Mouse (Mus musculus): Measurements from ENCODE around the gene Cmbl. TPM values are rescaled to one million over a fixed set of nuclear protein-coding genes. Genes with fewer than 3 reads are reported as not detected.
"Not testable (repeated sequence)": the region's sequence is repeated elsewhere in the genome, so short reads cannot be mapped to it uniquely, and the experiment has no call there.

The Cmbl gene
- polyA plus RNA-seq, 1 experiment, result 9.2 TPM

GRCm38 (mm10) chr15:31573287-31573686 is 8.1 kb downstream of the Cmbl start:
- DNase-seq, result no peak
- TF ChIP-seq POLR2A (IDR thresholded peaks at IDR 0.05; ENCODE audit: control insufficient read depth, extremely low read depth, insufficient read depth, low read length, poor library complexity), result no peak
- TF ChIP-seq CTCF (IDR thresholded peaks at IDR 0.05; ENCODE audit: borderline replicate concordance, control insufficient read depth, extremely low read depth, insufficient read depth, low read length, poor library complexity), result no peak
- Histone ChIP-seq H3K4me3 (ENCODE audit: control insufficient read depth, insufficient read depth, low read length) (no peak overlapping the region), H3K36me3 (ENCODE audit: control insufficient read depth, insufficient read depth, low read length) (no peaks in the 10 kb centered on the region), H3K4me1 (replicated peaks; ENCODE audit: control insufficient read depth, insufficient read depth, low read length) (peaks cover 5% of the 10 kb centered on the region; the same call in 1 of the 2 replicates), H3K27ac (ENCODE audit: control insufficient read depth, insufficient read depth, low read length) (no peak overlapping the region), H3K27me3 (ENCODE audit: control insufficient read depth, insufficient read depth, low read length) (no peaks in the 10 kb centered on the region)
- 93% methylated on average over 4 of the region's 4 CpGs for WGBS

- no peak for TF ChIP-seq POLR2A (IDR thresholded peaks at IDR 0.05; ENCODE audit: control insufficient read depth, extremely low read depth, insufficient read depth, low read length, poor library complexity)
- TF ChIP-seq CTCF (IDR thresholded peaks at IDR 0.05; ENCODE audit: borderline replicate concordance, control insufficient read depth, extremely low read depth, insufficient read depth, low read length, poor library complexity), result no peak
These were observed 8.5 kb downstream of the Cmbl start for GRCm38 (mm10) chr15:31573692-31574091.

DNA sequence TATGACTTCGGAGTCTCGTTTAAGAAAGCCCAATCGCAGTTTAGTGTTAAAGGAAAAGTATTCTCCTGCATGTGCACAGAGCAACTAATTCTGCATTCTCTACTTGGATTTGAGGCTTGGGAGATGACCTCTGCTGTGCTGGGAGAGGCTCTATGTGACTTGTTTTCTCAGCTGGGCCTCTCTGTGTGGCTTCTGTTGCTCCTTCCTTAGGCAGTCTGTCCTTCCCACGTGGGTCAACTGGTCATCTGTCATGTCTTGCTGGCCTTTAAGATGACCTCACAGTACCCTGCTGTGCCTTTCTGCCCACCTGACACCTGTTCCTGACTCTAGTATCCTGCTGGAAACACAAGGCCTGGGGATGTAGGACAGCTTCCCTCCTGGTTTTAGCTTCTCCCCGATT is 10.9 kb downstream of the Cmbl start:
- no peak overlapping the region for H3K4me3 ChIP-seq (ENCODE audit: control insufficient read depth, insufficient read depth, low read length)
- H3K36me3 ChIP-seq (ENCODE audit: control insufficient read depth, insufficient read depth, low read length), result no peaks in the 10 kb centered on the region
- no peaks in the 10 kb centered on the region for H3K27me3 ChIP-seq (ENCODE audit: control insufficient read depth, insufficient read depth, low read length)
- no peak for TF ChIP-seq POLR2A (IDR thresholded peaks at IDR 0.05; ENCODE audit: control insufficient read depth, extremely low read depth, insufficient read depth, low read length, poor library complexity)
- no peak for TF ChIP-seq CTCF (IDR thresholded peaks at IDR 0.05; ENCODE audit: borderline replicate concordance, control insufficient read depth, extremely low read depth, insufficient read depth, low read length, poor library complexity)
- 93% methylated on average over 5 of the region's 5 CpGs for WGBS
- peaks cover 5% of the 10 kb centered on the region; the same call in 1 of the 2 replicates for H3K4me1 ChIP-seq (replicated peaks; ENCODE audit: control insufficient read depth, insufficient read depth, low read length)
- H3K27ac ChIP-seq (ENCODE audit: control insufficient read depth, insufficient read depth, low read length), result no peak overlapping the region
- no peak for DNase-seq

More at GRCm38 (mm10) chr15:31573692-31574091, 8.5 kb downstream of the Cmbl start:
- H3K27me3 ChIP-seq (ENCODE audit: control insufficient read depth, insufficient read depth, low read length), result no peaks in the 10 kb centered on the region
- no peaks in the 10 kb centered on the region for H3K36me3 ChIP-seq (ENCODE audit: control insufficient read depth, insufficient read depth, low read length)
- H3K4me3 ChIP-seq (ENCODE audit: control insufficient read depth, insufficient read depth, low read length), result no peak overlapping the region
- DNase-seq, result no peak
- no peak overlapping the region for H3K27ac ChIP-seq (ENCODE audit: control insufficient read depth, insufficient read depth, low read length)
- H3K4me1 ChIP-seq (replicated peaks; ENCODE audit: control insufficient read depth, insufficient read depth, low read length), result peaks cover 5% of the 10 kb centered on the region; the same call in 1 of the 2 replicates

- not testable (repeated sequence) for H3K27ac ChIP-seq (ENCODE audit: control insufficient read depth, insufficient read depth, low read length); H3K4me3 ChIP-seq (ENCODE audit: control insufficient read depth, insufficient read depth, low read length)
- 97% methylated on average over 2 of the region's 2 CpGs for WGBS
These were observed 15.9 kb downstream of the Cmbl start for GRCm38 (mm10) chr15:31581086-31581485.

GRCm38 (mm10) chr15:31583304-31584085 is 18.3 kb downstream of the Cmbl start:
- TF ChIP-seq CTCF (IDR thresholded peaks at IDR 0.05; ENCODE audit: borderline replicate concordance, control insufficient read depth, extremely low read depth, insufficient read depth, low read length, poor library complexity) (no peak), POLR2A (IDR thresholded peaks at IDR 0.05; ENCODE audit: control insufficient read depth, extremely low read depth, insufficient read depth, low read length, poor library complexity) (no peak)
- Histone ChIP-seq H3K4me1 (replicated peaks; ENCODE audit: control insufficient read depth, insufficient read depth, low read length) (peaks cover 7% of the 10 kb centered on the region), H3K27ac (ENCODE audit: control insufficient read depth, insufficient read depth, low read length) (no peak overlapping the region), H3K4me3 (ENCODE audit: control insufficient read depth, insufficient read depth, low read length) (no peak overlapping the region), H3K27me3 (ENCODE audit: control insufficient read depth, insufficient read depth, low read length) (no peaks in the 10 kb centered on the region), H3K36me3 (ENCODE audit: control insufficient read depth, insufficient read depth, low read length) (no peaks in the 10 kb centered on the region)
- WGBS, result 93% methylated on average over 13 of the region's 13 CpGs
- DNase-seq, result no peak

More at GRCm38 (mm10) chr15:31581086-31581485, 15.9 kb downstream of the Cmbl start:
- H3K4me1 ChIP-seq (replicated peaks; ENCODE audit: control insufficient read depth, insufficient read depth, low read length); H3K27me3 ChIP-seq (ENCODE audit: control insufficient read depth, insufficient read depth, low read length); DNase-seq; H3K36me3 ChIP-seq (ENCODE audit: control insufficient read depth, insufficient read depth, low read length): not testable (repeated sequence)

DNA sequence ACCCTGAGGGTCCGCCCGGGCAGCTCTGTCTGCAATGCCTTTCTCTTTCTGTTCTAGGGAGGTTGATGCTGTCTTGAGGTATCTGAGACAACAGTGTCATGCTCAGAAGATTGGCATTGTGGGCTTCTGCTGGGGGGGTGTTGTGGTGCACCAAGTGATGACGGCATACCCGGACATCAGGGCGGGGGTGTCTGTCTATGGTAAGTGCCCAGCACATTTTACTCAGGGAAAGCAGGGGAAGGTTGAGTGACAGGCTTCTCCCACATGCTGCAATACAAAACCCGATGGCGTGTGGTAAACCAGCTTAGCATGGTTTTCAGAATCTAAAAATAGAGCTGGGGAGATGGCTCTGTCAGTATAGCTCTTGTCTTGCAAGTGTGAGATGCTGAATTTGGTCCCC is 20.0 kb downstream of the Cmbl start:
- H3K27ac ChIP-seq (ENCODE audit: control insufficient read depth, insufficient read depth, low read length), result no peak overlapping the region
- no peak for DNase-seq
- peaks cover 7% of the 10 kb centered on the region for H3K4me1 ChIP-seq (replicated peaks; ENCODE audit: control insufficient read depth, insufficient read depth, low read length)
- 23% methylated on average over 7 of the region's 7 CpGs for whole genome bisulfite sequencing
- H3K4me3 ChIP-seq (ENCODE audit: control insufficient read depth, insufficient read depth, low read length), result no peak overlapping the region
- H3K36me3 ChIP-seq (ENCODE audit: control insufficient read depth, insufficient read depth, low read length), result peaks cover 8% of the 10 kb centered on the region
- TF ChIP-seq POLR2A (IDR thresholded peaks at IDR 0.05; ENCODE audit: control insufficient read depth, extremely low read depth, insufficient read depth, low read length, poor library complexity) (no peak), CTCF (IDR thresholded peaks at IDR 0.05; ENCODE audit: borderline replicate concordance, control insufficient read depth, extremely low read depth, insufficient read depth, low read length, poor library complexity) (no peak)
- H3K27me3 ChIP-seq (ENCODE audit: control insufficient read depth, insufficient read depth, low read length), result no peaks in the 10 kb centered on the region

DNA sequence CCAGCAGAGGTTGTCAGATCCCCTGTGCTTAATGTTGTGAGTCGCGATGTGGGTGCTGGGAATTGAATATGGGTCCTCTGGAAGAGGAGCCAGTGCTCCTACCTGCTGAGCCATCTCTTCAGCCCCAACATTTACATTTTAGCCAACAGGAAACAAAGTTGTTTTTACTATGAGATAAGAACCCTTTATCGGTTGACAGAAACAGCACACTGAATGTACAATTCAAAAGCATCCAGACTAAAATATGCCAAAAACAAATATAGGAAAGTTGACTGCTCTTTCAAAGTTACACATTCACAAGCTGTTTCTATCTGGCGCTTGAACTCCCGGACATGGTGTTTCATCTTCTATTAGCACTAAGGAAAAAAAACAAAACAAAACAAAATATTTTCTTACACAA is 20.9 kb downstream of the Cmbl start:
- TF ChIP-seq POLR2A (IDR thresholded peaks at IDR 0.05; ENCODE audit: control insufficient read depth, extremely low read depth, insufficient read depth, low read length, poor library complexity) (no peak), CTCF (IDR thresholded peaks at IDR 0.05; ENCODE audit: borderline replicate concordance, control insufficient read depth, extremely low read depth, insufficient read depth, low read length, poor library complexity) (no peak)
- peaks cover 7% of the 10 kb centered on the region for H3K4me1 ChIP-seq (replicated peaks; ENCODE audit: control insufficient read depth, insufficient read depth, low read length)
- 87% methylated on average over 5 of the region's 5 CpGs for WGBS
- no peak overlapping the region for H3K27ac ChIP-seq (ENCODE audit: control insufficient read depth, insufficient read depth, low read length)
- no peaks in the 10 kb centered on the region for H3K27me3 ChIP-seq (ENCODE audit: control insufficient read depth, insufficient read depth, low read length)
- DNase-seq, result no peak
- peaks cover 16% of the 10 kb centered on the region for H3K36me3 ChIP-seq (ENCODE audit: control insufficient read depth, insufficient read depth, low read length)
- H3K4me3 ChIP-seq (ENCODE audit: control insufficient read depth, insufficient read depth, low read length), result no peak overlapping the region

Measured in thymus, adult 2 months (tissue).